Mouse (Mus musculus) v-Abl transformed pro-B cells (cell line): ENCODE data around the gene Psmb8.

Experiments
- in situ Hi-C, 2 experiments: fragments of 400-800 bp; cut with MboI; formaldehyde crosslinking; loops; one replicate each; pipeline ENCODE4 v1.15.1; 2025; ENCODE audit not compliant: unreplicated experiment in 2 of 2

The Psmb8 gene

DNA sequence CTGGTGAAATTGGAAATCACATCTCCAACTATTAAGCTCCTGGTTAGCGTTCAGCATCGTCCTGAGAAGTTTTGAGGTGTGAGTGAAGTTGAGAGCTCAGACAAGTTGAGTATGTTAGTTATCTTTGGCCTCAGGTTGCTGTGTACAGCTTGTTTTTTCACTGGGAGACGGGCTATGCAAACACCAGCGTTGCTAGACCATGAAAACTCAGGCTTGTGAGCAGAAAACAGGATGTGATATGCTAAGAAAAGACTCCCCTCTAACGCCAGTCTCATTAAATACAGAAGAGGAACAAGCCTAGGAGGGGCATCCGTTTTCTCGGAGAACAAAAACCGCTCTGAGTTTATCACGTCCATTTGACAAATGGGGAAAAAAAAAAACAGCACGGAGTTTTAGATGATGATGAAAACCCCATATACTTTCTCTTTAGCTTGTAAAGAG is 42.1 kb downstream of the Psmb8 start:
- in situ Hi-C loops = loop anchor here (5.0 to 10.0 kb wide), 5 partner anchors 67 to 175 kb away; no protein-coding TSS in a partner anchor

DNA sequence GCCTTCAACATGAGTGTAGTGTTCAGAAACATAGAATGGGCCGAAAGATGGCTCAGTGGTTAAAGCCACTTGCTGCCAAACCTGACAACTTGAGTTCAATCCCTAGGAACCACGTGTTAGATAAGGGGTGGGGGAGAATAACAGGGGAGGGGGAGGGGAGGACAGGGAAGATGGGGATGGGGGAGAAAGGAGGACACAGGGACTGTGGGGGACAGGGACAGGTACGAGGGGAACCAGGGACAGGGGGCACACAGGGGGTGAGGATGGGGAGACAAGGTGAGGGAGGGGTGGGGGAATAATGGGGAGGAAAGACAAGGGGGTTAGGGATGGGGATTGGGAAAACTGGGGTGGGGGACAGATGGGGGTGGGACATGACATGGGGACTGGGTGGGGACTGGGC is 42.8 kb downstream of the Psmb8 start:
- in situ Hi-C loops = loop anchor here in 1 of 2 experiments (10.0 kb wide), 2 partner anchors 144 to 174 kb away; no protein-coding TSS in a partner anchor

DNA sequence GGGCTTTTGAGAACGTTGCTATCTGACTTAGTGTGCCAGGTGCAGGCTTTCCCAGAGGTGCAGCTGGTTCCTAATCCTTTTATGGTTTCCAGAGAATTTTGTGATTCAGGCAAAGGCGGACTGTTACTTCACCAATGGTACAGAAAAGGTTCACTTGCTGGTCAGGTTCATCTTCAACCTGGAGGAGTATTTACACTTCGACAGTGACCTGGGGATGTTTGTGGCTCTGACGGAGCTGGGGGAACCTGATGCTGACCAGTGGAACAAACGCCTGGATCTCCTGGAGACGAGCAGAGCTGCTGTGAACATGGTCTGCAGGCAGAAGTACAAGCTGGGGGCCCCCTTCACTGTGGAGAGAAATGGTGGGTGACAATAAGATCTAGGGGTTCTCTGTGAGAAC is 43.4 kb downstream of the Psmb8 start:
- in situ Hi-C loops = loop anchor here in 1 of 2 experiments (10.0 kb wide), 2 partner anchors 144 to 174 kb away; no protein-coding TSS in a partner anchor

DNA sequence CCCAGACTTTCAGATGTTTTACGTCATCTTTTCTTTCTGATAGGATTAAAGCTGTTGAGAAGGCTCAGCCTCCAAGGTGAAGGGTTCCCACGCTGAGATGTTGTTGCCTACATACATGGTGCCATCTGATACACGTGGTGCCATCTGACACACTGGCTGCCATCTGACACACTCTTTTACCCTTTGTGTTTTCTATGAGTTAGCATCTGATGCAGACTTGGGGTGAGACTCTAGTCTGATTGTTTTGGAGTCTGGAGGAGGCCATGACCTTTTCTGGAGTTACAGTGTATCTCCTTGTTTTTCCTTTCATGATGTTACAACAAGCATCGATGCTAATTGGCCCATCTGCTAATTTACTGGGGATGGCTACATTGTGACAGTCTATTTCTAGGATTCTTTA is 47.1 kb downstream of the Psmb8 start:
- in situ Hi-C loops = loop anchor here (5.0 to 10.0 kb wide), 4 partner anchors 103 to 170 kb away; no protein-coding TSS in a partner anchor

DNA sequence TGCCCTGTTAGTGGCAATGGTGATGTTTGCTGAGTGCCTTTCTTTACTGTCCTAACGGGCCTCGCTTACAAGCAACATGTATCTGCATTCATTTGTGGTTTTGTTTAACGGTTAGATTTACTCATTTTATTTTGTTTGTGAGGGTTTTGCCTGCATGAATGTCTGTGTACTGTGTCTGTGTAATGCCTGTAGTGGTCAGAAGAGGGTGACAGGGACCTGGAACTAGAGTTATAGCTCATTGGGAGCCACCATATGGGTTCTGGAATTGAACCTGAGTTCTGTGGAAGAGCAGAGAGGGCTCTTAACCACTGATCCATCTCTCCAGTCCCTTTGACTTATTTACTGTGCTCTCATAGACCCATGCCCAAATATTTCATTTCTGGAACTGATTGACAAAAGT is 49.5 kb downstream of the Psmb8 start:
- in situ Hi-C loops = loop anchor here (5.0 to 10.0 kb wide), 4 partner anchors 100 to 168 kb away; no protein-coding TSS in a partner anchor

DNA sequence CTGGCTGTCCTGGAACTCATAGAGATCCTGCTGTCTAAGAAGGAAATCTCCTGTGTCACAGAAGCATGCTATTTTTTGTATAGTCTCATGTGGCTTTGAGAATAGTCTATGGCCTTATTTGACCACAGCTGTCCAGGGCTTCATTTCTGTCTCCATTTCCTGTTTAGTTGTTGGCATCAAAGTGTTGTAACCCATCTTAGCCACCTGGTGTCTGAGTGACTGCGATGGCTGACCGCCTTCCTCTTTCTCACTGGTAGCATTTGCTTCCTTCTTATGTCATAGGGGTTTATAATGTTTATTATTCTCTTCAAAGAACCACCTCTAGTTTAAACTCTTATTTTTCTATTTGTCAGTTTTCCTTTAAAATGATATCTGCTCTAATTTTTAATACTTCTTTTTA is 51.2 kb downstream of the Psmb8 start:
- in situ Hi-C loops = loop anchor here (5.0 to 10.0 kb wide), 4 partner anchors 99 to 166 kb away; no protein-coding TSS in a partner anchor

DNA sequence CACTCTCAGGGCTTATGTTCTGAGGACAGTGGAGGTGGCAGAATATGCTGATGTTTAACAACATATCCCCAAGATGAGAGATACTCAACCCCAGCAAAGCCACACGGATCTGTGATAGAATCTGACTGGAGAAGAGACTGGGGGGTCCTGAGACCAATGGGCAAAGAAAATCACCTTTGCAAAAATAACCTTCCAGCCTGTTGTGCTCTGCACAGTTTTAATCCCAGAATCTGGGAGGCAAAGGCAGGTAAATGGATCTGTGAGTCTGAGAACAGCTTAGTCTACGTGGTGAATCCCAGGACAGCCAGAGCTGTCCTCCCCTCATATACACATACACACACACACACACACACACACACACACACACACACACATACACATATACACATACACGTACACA is 51.8 kb downstream of the Psmb8 start:
- in situ Hi-C loops = loop anchor here (5.0 to 10.0 kb wide), 4 partner anchors 98 to 165 kb away; no protein-coding TSS in a partner anchor

DNA sequence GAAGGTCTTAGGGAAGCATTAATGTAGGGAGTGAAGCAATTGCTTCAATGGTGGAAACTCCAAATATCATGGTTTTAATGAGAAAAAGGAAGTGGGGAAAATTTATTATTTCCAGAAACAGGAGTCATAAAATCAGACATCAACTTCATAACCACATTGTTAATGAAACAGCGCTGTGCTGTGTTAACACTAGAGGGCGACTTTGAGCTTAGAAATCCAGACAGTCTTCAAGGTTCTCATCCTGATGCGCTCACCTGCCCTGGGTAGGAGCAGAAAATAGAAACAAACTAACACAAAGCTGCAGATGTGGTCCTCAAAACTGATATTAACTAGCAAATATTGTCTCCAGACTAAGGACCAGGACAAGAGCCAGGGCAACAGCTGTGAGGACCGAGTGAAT is 52.4 kb downstream of the Psmb8 start:
- in situ Hi-C loops = loop anchor here (5.0 to 10.0 kb wide), 4 partner anchors 97 to 165 kb away; no protein-coding TSS in a partner anchor
